Mouse (Mus musculus) spleen, adult 18-20 months (tissue): ENCODE measurements at regions not wholly inside any gene's neighbourhood (a gene's known extent, or its start where the extent isn't known, plus 50 kb on each side); places are given as distances from the start of the nearest gene placed in this dataset.
"Not testable (repeated sequence)": the region's sequence is repeated elsewhere in the genome, so short reads cannot be mapped to it uniquely, and the experiment has no call there.

ENCODE experiments used
- DNase-seq, 2 experiments: peaks; one replicate each; pipeline ENCODE4 v3.0.0; 2022; ENCODE audit warnings: mixed read lengths in 2 of 2

DNA sequence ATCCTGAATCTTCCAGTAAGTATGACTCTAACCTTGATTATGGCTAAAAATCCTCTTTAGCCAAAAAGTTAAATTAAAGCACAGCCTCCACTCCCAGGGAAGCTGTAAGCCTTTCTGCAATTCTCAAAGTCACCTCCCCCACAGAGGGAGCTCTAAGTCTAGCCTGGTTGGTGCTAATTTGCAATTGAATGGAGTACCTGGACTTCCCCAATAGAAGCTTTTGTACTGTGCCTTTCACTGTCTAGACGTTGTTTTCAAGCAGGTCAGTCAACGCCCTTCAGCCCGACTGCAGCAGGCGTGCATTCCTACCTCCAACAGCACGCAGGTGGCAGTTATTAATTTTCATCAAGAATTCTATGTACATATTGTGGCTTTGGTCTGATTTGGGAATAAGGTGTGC lies 87.2 kb downstream of the Catsperg2 start:
- not testable (repeated sequence) for DNase-seq

DNA sequence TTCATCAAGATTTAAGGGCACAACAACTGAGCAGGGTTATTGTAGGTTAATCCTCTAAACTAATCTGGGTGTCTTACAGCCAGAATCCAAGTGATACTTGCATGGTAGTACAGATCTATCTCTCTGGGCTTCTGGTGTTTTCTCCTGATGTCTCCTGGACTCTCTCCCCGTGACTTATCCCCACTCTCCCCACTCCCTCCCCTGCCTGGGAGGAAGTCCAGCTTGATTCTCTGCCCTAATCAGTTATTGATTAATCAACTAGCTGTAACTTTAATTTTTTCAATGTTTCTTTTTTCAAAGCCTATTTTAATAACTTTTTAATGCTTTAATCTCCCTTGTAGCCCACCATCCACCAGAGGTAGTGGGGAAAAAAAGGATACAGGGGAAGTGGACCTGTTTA lies 83.9 kb upstream of the Sipa1l3 start:
- no peak for DNase-seq

DNA sequence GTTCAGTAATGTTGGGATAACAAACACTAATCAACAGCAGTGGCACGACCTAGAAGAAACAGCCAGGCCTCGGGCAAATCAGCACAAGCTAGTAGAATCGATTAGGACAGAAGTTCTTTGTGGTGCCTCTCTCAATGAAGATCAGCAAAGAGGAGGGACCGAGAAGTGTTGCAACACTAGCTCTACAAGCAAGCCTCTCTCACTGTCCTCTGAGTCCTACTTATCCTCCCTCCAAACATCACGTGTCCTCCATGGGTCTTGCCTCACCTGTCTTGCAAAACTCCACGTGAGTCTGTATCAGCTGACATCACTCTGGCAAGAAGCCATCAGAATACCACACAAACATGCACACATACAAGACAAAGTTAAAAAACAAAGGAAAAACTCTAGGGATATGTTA lies 82.9 kb upstream of the Sipa1l3 start:
- DNase-seq: no peak

DNA sequence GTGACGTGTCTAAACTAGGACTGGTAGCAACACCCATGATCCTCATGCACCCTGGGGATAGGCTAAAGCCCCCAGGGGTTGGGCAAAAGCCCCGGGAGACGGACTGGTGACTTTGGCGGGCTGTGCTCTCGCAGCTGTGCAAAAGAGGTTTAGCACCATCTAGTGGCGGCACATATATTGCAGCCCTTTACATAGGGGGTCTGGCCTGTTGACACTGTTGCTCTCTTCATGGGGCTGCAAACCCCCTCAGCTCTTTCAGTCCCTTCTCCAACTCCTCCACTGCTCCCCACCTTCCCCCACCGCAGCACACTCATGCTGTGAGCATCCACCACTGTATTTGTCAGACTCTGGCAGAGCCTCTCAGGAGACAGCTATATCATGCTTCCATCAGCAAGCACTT lies 78.8 kb upstream of the Sipa1l3 start:
- DNase-seq: peak; percentile 6 to 38

DNA sequence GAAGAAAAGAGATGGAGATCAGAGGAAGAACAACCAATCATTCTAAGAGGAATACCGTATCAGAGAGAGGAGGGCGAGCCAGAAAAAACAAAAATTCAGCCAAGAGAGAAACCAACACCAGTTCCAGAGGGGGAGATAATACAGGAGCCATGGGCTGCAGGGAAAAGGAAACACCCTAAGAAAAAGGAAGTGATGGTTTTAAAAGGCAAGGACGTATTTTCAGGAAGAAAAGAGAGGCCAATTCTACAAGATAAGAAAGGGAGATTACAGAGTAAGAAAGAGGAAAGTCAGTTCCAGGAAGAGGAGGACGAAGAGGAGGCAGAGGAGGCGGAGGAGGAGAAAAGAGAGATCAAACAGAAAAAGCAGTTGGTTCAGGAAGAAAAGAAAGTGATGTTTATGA lies 59.7 kb upstream of the Sipa1l3 start:
- no peak for DNase-seq

DNA sequence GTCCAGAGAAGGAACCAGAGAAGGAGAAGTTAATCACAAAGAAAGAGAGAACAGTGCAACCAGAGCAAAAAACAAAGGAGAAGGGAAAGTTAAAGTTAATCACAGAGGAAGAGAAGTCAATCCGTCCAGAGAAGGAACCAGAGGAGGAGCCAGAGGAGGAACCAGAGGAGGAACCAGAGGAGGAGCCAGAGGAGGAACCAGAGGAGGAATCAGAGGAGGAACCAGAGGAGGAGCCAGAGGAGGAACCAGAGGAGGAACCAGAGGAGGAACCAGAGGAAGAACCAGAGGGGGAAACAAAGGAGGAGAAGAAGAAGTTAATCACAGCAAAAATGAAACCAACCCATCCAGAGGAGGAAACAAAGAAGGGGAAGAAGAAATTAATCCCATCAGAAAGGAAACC lies 57.2 kb upstream of the Sipa1l3 start:
- DNase-seq: no peak
